In genomic region chr9:48987201-48988101, GRCm38 (mm10) we compare ENCODE assay signal across 8 mouse cellular contexts. TPM values are rescaled to one million over a fixed set of nuclear protein-coding genes. Genes with fewer than 3 reads are reported as not detected.
DNase-seq lines count a peak whose midpoint lies in the region; ATAC-seq lines count a peak whose summit lies in the region.

No protein-coding gene starts in this region.

- no peaks in the 10 kb centered on the region for H3K9me3 ChIP-seq in hindbrain, embryonic 10.5 days
- H3K9me3 ChIP-seq in midbrain, embryonic 13.5 days = no peaks in the 10 kb centered on the region

- 29% methylated on average over 12 of the region's 12 CpGs for WGBS in hindbrain, embryonic 10.5 days
- 25% methylated on average over 12 of the region's 12 CpGs for WGBS in midbrain, embryonic 13.5 days

- peaks cover 39% of the 10 kb centered on the region for H3K4me1 ChIP-seq in hindbrain, embryonic 10.5 days (replicated peaks)
- peaks cover 47% of the 10 kb centered on the region for H3K4me1 ChIP-seq in midbrain, embryonic 13.5 days (replicated peaks)

- no peak overlapping the region for H3K27ac ChIP-seq in hindbrain, embryonic 10.5 days
- no peak overlapping the region for H3K27ac ChIP-seq in midbrain, embryonic 13.5 days

- peak overlapping the region; percentile 84 for H3K4me2 ChIP-seq in midbrain, embryonic 13.5 days (replicated peaks)

- no peak for ATAC-seq in midbrain, embryonic 13.5 days
- no peak for ATAC-seq in activated CD4-positive, CD25-positive, alpha-beta regulatory T cell, adult 4 months

- peaks cover 35% of the 10 kb centered on the region for H3K36me3 ChIP-seq in hindbrain, embryonic 10.5 days
- H3K36me3 ChIP-seq in midbrain, embryonic 13.5 days = no peaks in the 10 kb centered on the region

- H3K27me3 ChIP-seq in hindbrain, embryonic 10.5 days (ENCODE audit: insufficient read depth, poor library complexity, severe bottlenecking) = no peaks in the 10 kb centered on the region
- no peaks in the 10 kb centered on the region for H3K27me3 ChIP-seq in midbrain, embryonic 13.5 days

- H3K4me3 ChIP-seq in hindbrain, embryonic 10.5 days = peak overlapping the region; percentile 79
- peak overlapping the region; percentile 78 for H3K4me3 ChIP-seq in midbrain, embryonic 13.5 days (replicated peaks)

- peak; percentile 21 for DNase-seq in adrenal gland, postnatal 14 days
- no peak for DNase-seq in adrenal gland, postnatal 4 days (ENCODE audit: low spot score in 2 of 2)
- peak; percentile 35 for DNase-seq in retina, embryonic 14.5 days (ENCODE audit: low spot score)
- DNase-seq in retina, postnatal 1 day = no peak
- DNase-seq in hindbrain, embryonic 10.5 days (ENCODE audit: low spot score) = peak; percentile 34
- no peak for DNase-seq in MN1 (ENCODE audit: low spot score)

- peak overlapping the region; percentile 25 for H3K9ac ChIP-seq in midbrain, embryonic 13.5 days (replicated peaks)

RNA-seq across cellular contexts. Expression of gene Usp28, which starts 2.3 kb away (rescaled TPM):
- 11.9 and 23.4 TPM in 2 replicates for total RNA-seq in adrenal gland, postnatal 14 days (2021)
- total RNA-seq in adrenal gland, postnatal 4 days (2021) = 10 to 100 TPM; 23.1 to 26.5 TPM
- polyA plus RNA-seq in hindbrain, embryonic 10.5 days (2016; fragmentation: Nextera tagmentation; extraction: Ambion mirVana) = 44.1 and 55.4 TPM in 2 replicates
- polyA plus RNA-seq in midbrain, embryonic 13.5 days (2015; fragmentation: Nextera tagmentation; extraction: Ambion mirVana) = 34.7 and 40.4 TPM in 2 replicates
- 10 to 100 TPM; 27.5 to 49.6 TPM for polyA plus RNA-seq in activated CD4-positive, CD25-positive, alpha-beta regulatory T cell, adult 4 months (2017; shearing (Covaris generic))

RNA-seq across cellular contexts. Expression of gene Htr3b, which starts 22.7 kb away (rescaled TPM):
- total RNA-seq in adrenal gland, postnatal 14 days (2021) = 0.63 and 2.0 TPM in 2 replicates
- total RNA-seq in adrenal gland, postnatal 4 days (2021) = 1 to 10 TPM; 1.8 to 2.6 TPM
- 0.34 and 0.72 TPM in 2 replicates for polyA plus RNA-seq in hindbrain, embryonic 10.5 days (2016; fragmentation: Nextera tagmentation; extraction: Ambion mirVana)
- polyA plus RNA-seq in midbrain, embryonic 13.5 days (2015; fragmentation: Nextera tagmentation; extraction: Ambion mirVana) = not detected in 2 replicates
- polyA plus RNA-seq in activated CD4-positive, CD25-positive, alpha-beta regulatory T cell, adult 4 months (2017; shearing (Covaris generic)) = not detected

Comparison
In these comparisons a context has a peak if more than half of its experiments do, and no peak if none do; other contexts are left out.
1. DNase-seq: peak in adrenal gland, postnatal 14 days (single experiment), retina, embryonic 14.5 days (single experiment) and hindbrain, embryonic 10.5 days (single experiment); none in adrenal gland, postnatal 4 days (0 of 2), retina, postnatal 1 day (single experiment) and MN1 (single experiment).